Mouse (Mus musculus): Measurements from ENCODE around the gene Trex2. TPM values are rescaled to one million over a fixed set of nuclear protein-coding genes. Genes with fewer than 3 reads are reported as not detected.
A peak's percentile ranks its signal among the peaks of the same experiment; 100 is the strongest.
"Not testable (repeated sequence)": the region's sequence is repeated elsewhere in the genome, so short reads cannot be mapped to it uniquely, and the experiment has no call there.

The Trex2 gene
- polyA plus RNA-seq, 1 experiment from 2014 or later: 0.77 TPM

- no peak for DNase-seq (ENCODE audit: low spot score)
These were observed 2.3 kb downstream of the Trex2 start for GRCm38 (mm10) chrX:73432850-73433249.

- DNase-seq (ENCODE audit: low spot score): peak; percentile 14
These were observed 5.1 kb downstream of the Trex2 start for GRCm38 (mm10) chrX:73430036-73430435.

- DNase-seq (ENCODE audit: low spot score): no peak
These were observed 22.4 kb downstream of the Trex2 start for GRCm38 (mm10) chrX:73412767-73413166.

- no peak for DNase-seq (ENCODE audit: low spot score)
These were observed 24.1 kb downstream of the Trex2 start, which contains the start of gene Zfp92 for GRCm38 (mm10) chrX:73410880-73411517. TSS of gene Zfp92 (plus strand) at chrX:73411096.

GRCm38 (mm10) chrX:73401616-73402015 lies 33.5 kb downstream of the Trex2 start:
- no peak for DNase-seq (ENCODE audit: low spot score)

- DNase-seq (ENCODE audit: low spot score): no peak
These were observed 34.2 kb downstream of the Trex2 start for GRCm38 (mm10) chrX:73400951-73401350.

GRCm38 (mm10) chrX:73398636-73399035 lies 36.5 kb downstream of the Trex2 start, which contains the start of gene Gm18336:
TSS of gene Gm18336 (minus strand) at chrX:73398736.
- not testable (repeated sequence) for DNase-seq (ENCODE audit: low spot score)

GRCm38 (mm10) chrX:73396446-73396845 lies 38.7 kb downstream of the Trex2 start:
- no peak for DNase-seq (ENCODE audit: low spot score)

- DNase-seq (ENCODE audit: low spot score): no peak
These were observed 43.7 kb downstream of the Trex2 start for GRCm38 (mm10) chrX:73391481-73391880.

- no peak for DNase-seq (ENCODE audit: low spot score)
These were observed 50.2 kb downstream of the Trex2 start for GRCm38 (mm10) chrX:73384924-73385323.

GRCm38 (mm10) chrX:73384419-73384818 lies 50.7 kb downstream of the Trex2 start:
- DNase-seq (ENCODE audit: low spot score): no peak

Other genes with a start within 250 kb of the Trex2 start
- 0.44 and 4.8 TPM in 2 replicates for gene Xlr3b, start 243.1 kb downstream of the Trex2 start, polyA plus RNA-seq (2015; fragmentation: Nextera tagmentation; extraction: Ambion mirVana)
- 60.8 and 71.0 TPM in 2 replicates for gene Xlr4b, start 221.0 kb downstream of the Trex2 start, polyA plus RNA-seq (2015; fragmentation: Nextera tagmentation; extraction: Ambion mirVana)
- 19.1 and 20.4 TPM in 2 replicates for gene F8a, start 207.1 kb downstream of the Trex2 start, polyA plus RNA-seq (2015; fragmentation: Nextera tagmentation; extraction: Ambion mirVana)
- 24.2 and 36.5 TPM in 2 replicates for gene Xlr4c, start 192.2 kb downstream of the Trex2 start, polyA plus RNA-seq (2015; fragmentation: Nextera tagmentation; extraction: Ambion mirVana)
- not detected in 2 replicates for gene Xlr3c, start 170.0 kb downstream of the Trex2 start, polyA plus RNA-seq (2015; fragmentation: Nextera tagmentation; extraction: Ambion mirVana)
- gene Xlr5a, start 142.4 kb downstream of the Trex2 start, polyA plus RNA-seq (2015; fragmentation: Nextera tagmentation; extraction: Ambion mirVana): 0.18 TPM in 1 of 2 replicates, not detected in the other
- 0.10 TPM in 1 of 2 replicates, not detected in the other for gene Xlr5c, start 142.4 kb downstream of the Trex2 start, polyA plus RNA-seq (2015; fragmentation: Nextera tagmentation; extraction: Ambion mirVana)
- not detected in 2 replicates for gene Gm45015, start 98.5 kb downstream of the Trex2 start, polyA plus RNA-seq (2015; fragmentation: Nextera tagmentation; extraction: Ambion mirVana)
- gene Zfp275, start 92.7 kb downstream of the Trex2 start, polyA plus RNA-seq (2015; fragmentation: Nextera tagmentation; extraction: Ambion mirVana): 5.6 and 5.7 TPM in 2 replicates
- gene Gm18336, start 36.6 kb downstream of the Trex2 start, polyA plus RNA-seq (2015; fragmentation: Nextera tagmentation; extraction: Ambion mirVana): not detected in 2 replicates
- not detected in 2 replicates for gene Zfp92, start 24.2 kb downstream of the Trex2 start, polyA plus RNA-seq (2015; fragmentation: Nextera tagmentation; extraction: Ambion mirVana)
- gene Haus7, start 23.7 kb upstream of the Trex2 start, polyA plus RNA-seq (2015; fragmentation: Nextera tagmentation; extraction: Ambion mirVana): 44.7 and 46.3 TPM in 2 replicates
- 9.5 and 12.5 TPM in 2 replicates for gene Bgn, start 48.3 kb upstream of the Trex2 start, polyA plus RNA-seq (2015; fragmentation: Nextera tagmentation; extraction: Ambion mirVana)
- 0.03 TPM in 1 of 2 replicates, not detected in the other for gene Atp2b3, start 67.7 kb upstream of the Trex2 start, polyA plus RNA-seq (2015; fragmentation: Nextera tagmentation; extraction: Ambion mirVana)
- gene Dusp9, start 204.1 kb upstream of the Trex2 start, polyA plus RNA-seq (2015; fragmentation: Nextera tagmentation; extraction: Ambion mirVana): 0.35 and 0.46 TPM in 2 replicates
- 5.4 and 6.4 TPM in 2 replicates for gene Pnck, start 224.8 kb upstream of the Trex2 start, polyA plus RNA-seq (2015; fragmentation: Nextera tagmentation; extraction: Ambion mirVana)
- 5.1 TPM in 2 replicates for gene Slc6a8, start 237.8 kb upstream of the Trex2 start, polyA plus RNA-seq (2015; fragmentation: Nextera tagmentation; extraction: Ambion mirVana)

Measured in thymus, postnatal 0 days (tissue).